Mouse (Mus musculus): ENCODE data around the gene Raver2. TPM values are rescaled to one million over a fixed set of nuclear protein-coding genes. Genes with fewer than 3 reads are reported as not detected.

The Raver2 gene
- total RNA-seq (2014; fragmentation: Nextera tagmentation), result not detected in 2 replicates
- 0.30 TPM in 1 of 2 replicates, not detected in the other for total RNA-seq (2017)

DNA sequence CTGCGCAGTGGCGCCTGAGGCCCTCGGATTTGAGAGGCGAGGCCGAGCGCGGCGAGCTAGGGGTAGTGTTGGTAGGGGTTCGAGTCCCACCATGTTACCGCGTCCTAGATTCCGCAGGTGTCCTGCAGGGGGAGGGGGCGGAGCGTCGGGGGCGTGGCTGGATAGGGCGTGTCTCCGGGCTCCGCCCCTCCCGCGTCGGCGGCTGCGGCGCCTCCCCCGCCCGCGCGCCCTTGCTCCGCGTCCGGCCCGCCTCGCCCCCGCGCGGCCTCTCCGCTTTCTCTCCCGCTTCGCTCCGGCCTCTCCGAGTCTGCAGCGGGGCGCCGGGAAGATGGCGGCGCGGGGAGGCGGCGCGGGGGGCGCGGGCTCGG, at the start of gene Raver2:
Gene Raver2 (plus strand): TSS at position 198 of the 368 bp plus-strand sequence.
- ATAC-seq (replicated peaks; ENCODE audit: low FRiP score, low TSS enrichment, poor library complexity, severe bottlenecking), result peak; percentile 69

DNA sequence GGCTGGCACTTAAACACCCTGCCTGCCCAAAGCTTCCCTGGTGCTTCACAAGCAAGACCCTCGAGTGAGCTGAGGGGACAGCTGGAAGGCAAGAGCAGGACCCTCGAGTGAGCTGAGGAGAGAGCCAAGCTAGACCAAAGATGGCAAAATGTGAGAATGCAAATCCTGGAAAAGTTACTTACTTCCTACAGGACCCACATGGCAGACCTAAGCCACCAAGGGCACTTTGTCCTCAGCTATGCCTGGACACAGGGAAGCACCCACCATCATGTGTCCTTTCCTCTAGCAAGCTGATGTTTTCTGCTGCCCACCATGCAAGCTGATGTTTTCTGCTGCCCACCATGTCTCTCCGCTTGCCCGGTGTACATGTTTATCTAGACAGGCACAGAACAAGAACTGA, 48.2 kb upstream of the Raver2 start, which contains the start of gene Gm10577:
Gene Gm10577 (minus strand): TSS at position 101 of the 400 bp plus-strand sequence.
- no peak for ATAC-seq (replicated peaks; ENCODE audit: low FRiP score, low TSS enrichment, poor library complexity, severe bottlenecking)

DNA sequence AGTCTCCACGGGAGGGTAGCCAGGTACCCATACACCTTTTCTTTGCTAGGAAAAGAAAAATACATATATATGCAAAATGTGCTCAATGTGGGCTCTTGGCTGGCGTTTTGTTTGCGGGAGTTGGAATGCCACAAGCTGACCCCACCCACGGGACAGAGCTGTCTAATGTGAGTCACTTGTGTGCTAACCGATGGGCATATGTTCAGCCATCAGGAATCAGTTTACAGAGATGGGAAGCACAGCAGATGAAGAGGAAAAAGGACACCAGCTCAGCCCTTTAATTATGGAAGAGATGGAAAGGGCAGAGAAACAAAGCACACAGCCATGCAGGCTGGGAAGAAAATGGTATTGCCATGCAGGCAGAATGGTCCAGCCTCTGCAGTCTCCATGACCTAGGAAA, 42.2 kb upstream of the Raver2 start:
- no peak for ATAC-seq (replicated peaks; ENCODE audit: low FRiP score, low TSS enrichment, poor library complexity, severe bottlenecking)

DNA sequence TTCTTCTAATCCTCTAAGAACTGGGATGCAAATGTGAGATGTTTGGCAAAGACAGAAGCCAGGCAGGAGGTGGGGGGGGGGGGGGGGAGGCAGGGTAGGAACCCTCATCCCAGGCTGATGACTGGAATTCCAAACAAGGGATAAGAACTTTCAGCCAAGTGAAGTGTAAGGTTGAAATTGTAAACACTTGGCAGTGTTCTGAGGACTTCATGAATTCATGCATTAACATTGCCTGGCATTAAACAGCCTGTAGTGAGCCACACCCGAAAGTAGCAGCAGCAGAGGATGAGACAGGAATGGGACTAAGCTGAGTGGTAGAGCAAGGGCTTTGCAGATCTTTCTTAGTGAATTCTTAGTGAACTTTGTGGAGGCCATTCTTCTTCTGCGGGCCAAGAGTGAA, 41.8 kb upstream of the Raver2 start:
- ATAC-seq (replicated peaks; ENCODE audit: low FRiP score, low TSS enrichment, poor library complexity, severe bottlenecking), result no peak

DNA sequence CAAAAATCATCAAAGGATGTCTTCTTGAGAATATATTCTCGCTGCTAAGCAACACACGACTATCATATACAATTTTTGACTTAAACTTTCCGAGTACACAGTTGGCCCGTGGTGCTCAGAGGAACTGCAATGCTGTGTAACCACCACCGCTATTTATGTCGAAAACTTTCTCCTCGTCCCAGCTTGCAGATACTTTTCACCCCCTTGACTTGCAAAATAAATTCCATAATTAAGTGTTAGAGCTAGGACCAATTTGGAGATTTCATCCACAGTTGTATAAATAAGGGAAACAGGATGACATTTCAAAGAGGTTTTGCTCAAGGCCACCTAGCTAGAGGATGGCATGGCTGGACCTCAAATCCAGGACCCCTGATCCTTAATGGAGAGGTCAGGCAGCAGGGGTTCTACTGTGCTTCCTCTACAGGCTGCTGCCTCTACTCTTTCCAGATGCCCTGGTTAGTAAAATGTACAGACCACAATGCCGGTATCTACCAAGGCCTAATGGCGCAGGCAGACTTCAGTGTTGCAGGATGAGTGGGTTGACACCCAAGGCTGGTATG, 40.9 kb upstream of the Raver2 start:
- no peak for ATAC-seq (replicated peaks; ENCODE audit: low FRiP score, low TSS enrichment, poor library complexity, severe bottlenecking)

DNA sequence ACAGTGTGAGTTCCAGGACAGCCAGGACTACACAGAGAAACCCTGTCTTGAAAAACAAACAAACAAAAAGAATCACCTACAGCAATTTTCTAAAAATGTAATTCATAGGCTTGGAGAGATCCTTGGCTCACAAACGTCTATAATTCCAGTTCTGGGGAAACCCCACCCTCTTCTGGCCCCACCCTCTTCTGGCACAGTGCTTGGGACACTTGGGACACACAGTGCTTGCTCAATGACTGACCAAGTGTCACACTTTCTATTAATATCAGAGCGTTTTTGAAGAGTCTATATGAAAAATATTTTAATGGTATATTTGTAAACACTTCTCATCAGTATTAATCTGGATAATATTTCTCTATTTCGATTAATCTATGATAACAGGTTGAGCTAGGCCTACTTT, 35.7 kb upstream of the Raver2 start:
- no peak for ATAC-seq (replicated peaks; ENCODE audit: low FRiP score, low TSS enrichment, poor library complexity, severe bottlenecking)

DNA sequence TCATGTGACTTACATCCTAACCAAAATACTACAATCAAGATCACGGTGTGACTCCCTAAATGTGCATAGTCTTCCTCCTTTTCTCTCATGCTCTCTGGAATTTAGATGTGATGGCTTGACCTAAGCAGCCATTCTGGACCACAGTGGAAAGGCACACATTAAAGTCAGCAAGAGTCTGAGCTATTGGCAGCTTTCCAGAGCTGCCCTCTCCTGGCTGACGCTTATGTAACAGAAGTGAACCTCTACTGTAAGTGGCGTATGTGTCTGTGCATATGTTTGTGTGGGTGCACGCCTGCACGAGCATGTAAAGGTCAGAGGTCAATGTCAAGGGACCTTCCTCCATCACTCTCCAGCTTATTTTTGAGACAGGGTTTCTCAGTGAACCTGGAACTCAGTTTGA, 33.7 kb upstream of the Raver2 start:
- no peak for ATAC-seq (replicated peaks; ENCODE audit: low FRiP score, low TSS enrichment, poor library complexity, severe bottlenecking)

DNA sequence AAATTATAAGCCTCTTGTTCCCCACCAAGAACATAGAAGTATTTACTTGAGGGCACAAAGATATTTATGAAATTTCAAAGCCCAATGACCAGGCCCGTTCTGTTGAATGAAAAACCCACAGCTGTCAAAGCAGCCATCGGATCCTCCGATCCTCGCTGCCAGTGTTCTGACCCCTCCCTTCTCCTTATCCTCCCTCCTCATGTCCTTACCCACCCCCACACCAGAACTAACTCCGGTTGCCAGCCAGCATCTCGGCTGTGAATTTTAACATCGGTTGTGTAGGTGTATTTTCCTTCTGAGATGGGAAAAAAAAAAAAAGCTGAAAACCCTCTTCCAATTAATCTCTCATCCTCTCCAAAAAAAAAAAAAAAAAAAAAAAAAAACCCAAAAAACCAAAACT, 31.6 kb upstream of the Raver2 start:
- ATAC-seq (replicated peaks; ENCODE audit: low FRiP score, low TSS enrichment, poor library complexity, severe bottlenecking), result no peak

DNA sequence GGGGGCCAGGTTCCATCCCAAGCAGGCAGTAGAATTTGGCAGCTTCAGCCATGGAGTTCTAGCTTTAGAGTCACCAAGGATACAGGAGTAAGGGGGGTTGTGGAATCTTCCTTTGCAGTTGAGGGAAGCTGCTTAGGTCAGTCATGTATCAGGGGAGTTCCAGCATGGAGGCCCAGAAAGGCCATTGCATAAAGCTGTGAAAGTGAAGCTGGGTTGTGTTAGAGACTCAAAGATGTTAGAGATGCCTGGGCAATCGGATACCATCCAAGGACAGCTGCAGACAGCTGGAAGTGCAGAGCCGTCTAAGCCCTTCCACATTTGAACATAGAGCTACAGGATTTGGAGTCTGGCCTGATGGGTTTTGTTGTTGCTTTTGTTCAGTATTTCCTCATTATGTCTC, 25.1 kb upstream of the Raver2 start:
- ATAC-seq (replicated peaks; ENCODE audit: low FRiP score, low TSS enrichment, poor library complexity, severe bottlenecking), result no peak

DNA sequence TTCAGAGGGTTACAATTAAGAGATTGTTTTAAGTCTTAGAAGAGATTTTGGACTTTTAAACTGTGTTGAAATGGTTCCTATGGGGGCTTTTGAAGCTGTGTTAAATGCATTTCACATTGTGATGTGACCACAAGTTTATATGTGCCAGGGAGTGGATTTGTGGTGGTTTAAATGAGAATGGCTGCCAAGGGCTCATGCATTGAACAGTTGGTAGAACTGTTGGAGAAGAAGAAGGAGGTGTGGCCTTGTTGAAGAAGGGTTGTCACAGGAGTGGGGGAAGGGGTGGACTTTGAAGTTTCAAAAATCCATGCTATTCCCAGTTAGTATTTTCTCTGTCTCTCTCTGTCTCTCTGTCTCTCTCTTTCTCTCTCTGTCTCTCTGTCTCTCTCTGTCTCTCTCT, 24.6 kb upstream of the Raver2 start:
- ATAC-seq (replicated peaks; ENCODE audit: low FRiP score, low TSS enrichment, poor library complexity, severe bottlenecking), result no peak

DNA sequence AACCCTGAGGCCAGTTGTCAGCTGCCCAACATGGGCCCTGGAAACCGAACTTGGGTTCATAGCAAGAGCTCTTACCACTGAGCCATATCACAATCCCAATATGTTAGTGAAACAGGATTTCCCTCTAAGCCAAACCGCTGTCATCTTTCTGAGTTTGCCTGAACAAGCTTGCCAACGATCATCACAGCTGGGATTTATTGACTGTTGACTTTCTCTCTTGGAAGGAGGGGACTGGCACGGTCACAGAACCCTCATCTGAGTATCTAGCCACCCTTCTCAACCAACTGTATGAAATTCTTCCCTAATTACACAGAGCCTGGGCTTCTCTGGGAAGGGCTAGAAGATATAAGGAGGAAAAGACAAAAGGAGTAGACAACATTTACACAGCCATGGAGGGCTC, 22.2 kb upstream of the Raver2 start:
- ATAC-seq (replicated peaks; ENCODE audit: low FRiP score, low TSS enrichment, poor library complexity, severe bottlenecking), result no peak

DNA sequence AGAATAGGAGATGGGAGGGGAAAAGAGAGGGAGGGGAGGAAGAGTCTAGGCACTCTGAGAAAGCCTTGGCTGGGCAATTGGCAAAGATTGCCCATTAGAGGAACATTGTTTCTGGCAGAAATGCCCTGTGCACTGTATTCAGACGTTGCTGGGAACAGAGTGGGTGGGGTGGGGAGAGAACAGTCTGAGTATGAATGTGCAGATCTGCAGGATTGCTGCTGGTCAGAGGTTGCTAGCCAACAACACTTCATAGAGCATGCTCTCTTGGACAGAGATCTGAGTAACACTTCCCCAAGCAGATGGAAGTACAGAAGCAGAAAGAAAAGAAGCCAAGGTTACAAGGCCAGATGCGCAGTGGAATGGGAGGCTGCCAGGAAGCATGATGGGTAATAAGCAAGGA, 6.6 kb upstream of the Raver2 start:
- no peak for ATAC-seq (replicated peaks; ENCODE audit: low FRiP score, low TSS enrichment, poor library complexity, severe bottlenecking)

DNA sequence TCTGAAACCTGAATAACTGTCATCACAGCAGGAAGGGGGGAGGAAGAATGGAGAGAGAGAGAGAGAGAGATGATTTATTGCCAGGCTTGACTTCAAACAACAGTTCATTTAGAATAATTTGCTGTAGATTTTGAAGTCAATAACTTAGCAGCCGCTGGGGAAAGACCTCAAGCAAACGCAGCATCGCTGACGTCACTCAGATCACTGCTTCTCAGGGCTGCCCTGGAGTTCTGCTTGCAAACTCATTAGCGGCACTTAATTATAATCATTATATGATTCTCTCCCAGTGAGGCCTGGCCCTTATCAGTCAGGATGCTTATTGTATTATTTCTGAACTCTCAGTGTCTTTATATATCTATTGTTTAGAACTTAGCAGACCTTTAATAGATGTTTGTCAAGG, 2.4 kb upstream of the Raver2 start:
- no peak for ATAC-seq (replicated peaks; ENCODE audit: low FRiP score, low TSS enrichment, poor library complexity, severe bottlenecking)

DNA sequence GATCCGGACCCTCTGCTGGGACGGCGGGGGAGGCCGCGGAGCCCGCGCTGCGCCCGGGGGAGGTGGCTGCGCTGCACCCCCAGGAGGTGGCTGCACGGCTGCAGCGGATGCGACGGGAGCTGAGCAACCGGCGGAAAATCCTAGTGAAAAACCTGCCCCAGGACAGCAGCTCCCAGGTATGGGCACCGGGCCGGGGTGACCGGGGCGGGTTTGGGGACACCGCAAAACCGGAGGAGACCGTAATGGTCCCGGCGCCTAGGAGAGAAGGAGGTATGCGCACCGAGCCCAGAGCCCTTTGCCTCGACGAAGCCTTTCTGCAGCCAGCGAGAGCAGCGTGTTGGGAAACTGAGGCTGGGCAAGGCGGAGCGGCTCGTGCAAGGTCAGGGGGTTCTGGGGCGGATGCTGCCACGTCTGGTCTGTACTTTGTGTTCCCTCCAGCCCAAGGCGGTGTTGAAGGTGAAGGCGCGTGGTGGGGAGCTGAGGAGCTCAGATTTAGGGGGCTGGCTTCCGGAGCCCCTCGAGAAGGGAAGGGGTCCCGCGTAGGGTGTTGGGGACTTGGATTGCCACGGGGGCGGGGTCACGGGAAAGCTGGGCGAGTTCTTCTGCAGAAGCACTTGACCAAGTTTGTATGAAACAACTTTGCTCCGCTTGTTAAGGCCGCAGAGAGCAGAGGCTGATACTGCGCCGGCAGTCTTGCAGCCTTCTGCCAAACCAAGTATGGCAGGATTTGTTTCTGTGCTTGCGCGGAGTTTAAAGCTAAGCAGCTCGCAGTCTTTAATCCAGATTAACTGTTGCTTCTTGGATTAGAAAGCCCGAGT, 580 bp downstream of the Raver2 start:
- ATAC-seq (replicated peaks; ENCODE audit: low FRiP score, low TSS enrichment, poor library complexity, severe bottlenecking), result 0 out of 2 replicates have a peak, but pooled peaks have one; percentile 38

DNA sequence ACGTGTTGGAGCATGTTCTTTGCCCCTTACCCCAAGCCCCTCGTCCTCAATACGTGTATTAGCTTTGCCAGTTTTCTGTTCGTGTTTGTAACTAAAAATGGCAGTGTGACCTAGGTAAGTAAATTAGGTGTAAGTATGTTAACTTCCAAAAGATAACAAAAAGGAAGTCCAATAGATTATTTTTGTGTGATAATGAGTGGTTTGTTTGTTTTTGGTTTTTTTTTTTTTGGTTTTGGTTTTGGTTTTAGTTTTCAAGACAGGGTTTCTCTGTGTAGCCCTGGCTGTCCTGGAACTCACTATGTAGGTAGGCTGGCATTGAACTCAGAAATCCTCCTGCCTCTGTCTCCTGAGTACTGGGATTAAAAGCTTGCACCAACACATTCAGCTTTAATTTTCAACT, 2.8 kb downstream of the Raver2 start:
- ATAC-seq (replicated peaks; ENCODE audit: low FRiP score, low TSS enrichment, poor library complexity, severe bottlenecking), result no peak

DNA sequence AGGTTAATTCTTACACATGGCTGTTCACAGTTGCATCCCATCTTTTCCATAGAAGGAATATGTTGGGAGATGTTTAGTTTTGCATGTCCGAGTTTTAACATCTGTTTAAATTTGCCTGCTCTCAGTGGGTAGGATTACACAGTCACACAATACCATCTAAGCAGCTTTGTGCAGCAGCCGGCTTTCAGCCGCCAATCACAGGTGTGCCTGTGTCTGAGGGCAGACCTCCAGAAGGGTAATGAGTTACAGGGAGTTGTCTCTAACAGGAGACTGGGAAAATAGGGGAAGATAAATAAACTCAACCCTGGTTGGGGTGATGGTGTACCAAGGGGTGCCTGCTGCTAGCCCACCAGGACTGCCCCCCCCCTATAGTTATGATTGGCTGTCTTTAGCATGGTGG, 7.6 kb downstream of the Raver2 start:
- no peak for ATAC-seq (replicated peaks; ENCODE audit: low FRiP score, low TSS enrichment, poor library complexity, severe bottlenecking)

DNA sequence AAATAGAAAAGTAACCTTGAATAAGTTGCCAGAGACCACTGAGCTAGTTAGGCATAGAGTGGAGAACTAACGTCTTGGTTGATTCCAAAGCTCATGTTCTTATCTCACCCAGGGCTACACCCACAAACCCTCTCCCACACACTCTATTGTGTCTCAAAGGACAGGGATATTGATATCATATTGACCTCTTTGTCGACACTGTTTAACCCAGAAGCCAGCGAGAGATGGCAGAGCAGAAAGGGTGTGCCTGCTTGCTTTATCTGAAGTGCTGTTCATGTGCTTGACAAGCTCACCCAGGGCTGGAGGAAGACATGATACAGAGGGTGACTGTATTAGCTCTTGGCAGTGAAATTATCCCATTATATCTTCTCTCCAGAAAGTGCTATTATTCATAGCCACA, 11.2 kb downstream of the Raver2 start:
- ATAC-seq (replicated peaks; ENCODE audit: low FRiP score, low TSS enrichment, poor library complexity, severe bottlenecking), result 0 out of 2 replicates have a peak, but pooled peaks have one; percentile 37

DNA sequence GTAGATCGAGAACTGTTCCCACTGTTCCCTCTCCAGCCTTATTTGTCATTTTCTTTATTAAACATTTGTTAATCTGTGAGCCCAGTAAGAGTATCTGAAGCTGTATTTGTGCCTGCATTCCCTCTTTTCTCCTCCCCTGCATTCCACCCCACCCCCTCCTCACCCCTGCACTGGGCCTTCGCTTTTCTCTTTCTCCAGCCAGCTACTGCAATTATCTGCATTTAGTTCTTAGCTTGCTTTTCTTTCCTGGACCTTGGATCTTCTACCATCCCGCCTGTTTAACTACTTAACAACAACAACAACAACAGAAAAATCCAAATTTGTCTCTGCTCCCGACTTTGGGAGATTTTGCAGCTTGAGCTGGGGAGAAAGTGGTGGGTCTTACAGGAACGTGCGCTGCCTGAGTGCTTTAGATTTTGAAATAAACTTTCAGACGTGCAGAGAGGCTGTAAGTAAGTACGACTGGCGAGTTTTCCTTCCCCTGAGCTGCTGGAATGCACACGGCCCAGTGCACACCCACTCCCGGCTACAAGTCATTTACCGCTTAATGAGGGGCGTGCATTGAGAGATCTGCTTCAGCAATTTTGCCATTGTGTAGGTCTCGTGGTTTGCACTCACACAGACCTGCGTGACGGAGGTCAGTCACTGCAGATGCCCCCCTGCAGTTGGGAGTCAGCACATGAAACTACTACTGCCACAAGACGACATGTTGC, 13.5 kb downstream of the Raver2 start:
- ATAC-seq (replicated peaks; ENCODE audit: low FRiP score, low TSS enrichment, poor library complexity, severe bottlenecking), result no peak

DNA sequence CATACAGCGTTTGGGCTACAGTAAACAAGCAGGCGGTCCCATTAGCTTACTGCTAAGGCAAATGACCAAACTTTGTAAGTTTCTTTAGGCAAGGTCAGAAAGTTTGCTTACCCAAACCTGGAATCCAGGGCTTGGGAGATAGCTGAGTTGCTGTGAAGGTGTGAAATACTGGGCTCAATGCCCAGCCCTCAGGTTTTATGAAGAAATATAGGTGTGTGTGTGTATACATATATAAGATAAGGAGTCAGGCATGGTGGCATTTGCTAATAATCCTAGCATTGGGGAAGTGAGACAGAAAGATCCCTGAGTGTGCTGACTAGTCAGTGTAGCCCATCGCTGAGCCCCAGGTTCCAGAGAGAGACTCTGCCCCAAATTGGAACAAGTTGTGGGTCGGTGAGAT, 16.1 kb downstream of the Raver2 start:
- ATAC-seq (replicated peaks; ENCODE audit: low FRiP score, low TSS enrichment, poor library complexity, severe bottlenecking), result no peak

DNA sequence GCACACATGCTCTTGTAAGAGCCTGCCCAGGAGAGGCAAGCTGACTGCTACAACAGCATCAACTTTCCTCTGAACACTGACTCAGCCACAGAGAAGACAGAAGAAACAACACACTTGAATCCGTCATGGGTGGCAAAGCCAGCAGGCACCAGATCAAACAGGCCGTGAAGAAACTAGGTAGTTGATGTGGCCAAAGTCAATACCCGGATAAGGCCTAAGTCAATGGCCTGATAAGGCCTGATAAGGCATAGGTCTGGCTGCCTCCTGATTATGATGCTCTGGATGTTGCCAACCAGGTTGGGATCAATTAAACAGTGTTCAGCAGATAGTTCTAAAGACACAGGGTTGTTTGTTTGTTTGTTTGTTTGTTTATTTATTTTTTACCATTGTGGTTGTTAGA, 17.3 kb downstream of the Raver2 start:
- ATAC-seq (replicated peaks; ENCODE audit: low FRiP score, low TSS enrichment, poor library complexity, severe bottlenecking), result no peak

DNA sequence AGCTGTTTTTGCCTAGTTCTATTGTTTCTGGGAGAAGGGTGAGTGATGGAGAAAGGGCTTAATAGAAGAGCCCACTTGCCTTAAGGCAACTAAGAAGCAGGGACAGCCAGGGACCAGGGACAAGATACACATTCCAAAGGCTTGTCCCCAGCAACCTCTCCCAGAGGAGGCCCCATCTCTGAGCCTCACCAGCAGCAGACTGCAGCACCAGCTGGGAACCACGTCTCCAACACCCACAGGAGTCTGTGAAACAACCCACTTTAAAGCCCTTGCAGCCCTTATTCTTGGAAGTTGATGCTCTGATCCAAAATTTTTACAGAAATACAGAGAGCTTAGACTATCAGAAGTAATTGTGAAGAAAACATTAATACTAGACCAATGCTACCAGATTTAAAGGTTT, 18.9 kb downstream of the Raver2 start:
- ATAC-seq (replicated peaks; ENCODE audit: low FRiP score, low TSS enrichment, poor library complexity, severe bottlenecking), result no peak

Data from megakaryocyte-erythroid progenitor cell, adult 5-6 weeks (primary cell).